Mouse (Mus musculus) stomach, postnatal 0 days (tissue): ENCODE measurements around the gene Stfa2. TPM values are rescaled to one million over a fixed set of nuclear protein-coding genes. Genes with fewer than 3 reads are reported as not detected.
A peak's percentile ranks its signal among the peaks of the same experiment; 100 is the strongest.
"Not testable (repeated sequence)": the region's sequence is repeated elsewhere in the genome, so short reads cannot be mapped to it uniquely, and the experiment has no call there.

Experiments used
- ATAC-seq: fragments of 200-750 bp; cut with Nextera tagmentation; 2 replicates; pipeline ENCODE4 v1.8.0; 2017; ENCODE audit not compliant: low FRiP score, low TSS enrichment
- DNase-seq: peaks from one replicate; pipeline ENCODE4 v3.0.0-alpha.2; 2016; ENCODE audit warnings: low spot score
- H3K27ac ChIP-seq: fragments of 300-500 bp; sonication (generic); replicated peaks from 2 replicates; pipeline ENCODE4 v1.5.1; 2014; ENCODE audit warnings: mild to moderate bottlenecking, control low read depth
- H3K27me3 ChIP-seq: fragments of 300-500 bp; sonication (generic); 2 replicates; pipeline ENCODE4 v1.6.1; 2014; ENCODE audit warnings: low read length; ENCODE audit not compliant: control insufficient read depth, insufficient read depth
- H3K36me3 ChIP-seq: fragments of 300-500 bp; sonication (generic); 2 replicates; pipeline ENCODE4 v1.6.1; 2014; ENCODE audit warnings: low read length, mixed read lengths; ENCODE audit not compliant: control insufficient read depth, insufficient read depth
- H3K4me1 ChIP-seq: fragments of 300-500 bp; sonication (generic); replicated peaks from 2 replicates; pipeline ENCODE4 v1.6.1; 2014; ENCODE audit warnings: antibody characterized with exemption; ENCODE audit not compliant: control insufficient read depth, insufficient read depth
- H3K4me2 ChIP-seq: fragments of 300-500 bp; sonication (generic); replicated peaks from 2 replicates; pipeline ENCODE4 v1.6.1; 2014; ENCODE audit warnings: low read depth, mild to moderate bottlenecking, control low read depth, moderate library complexity
- H3K4me3 ChIP-seq: fragments of 300-500 bp; sonication (generic); 2 replicates; pipeline ENCODE4 v1.5.1; 2014; ENCODE audit warnings: low read depth, low read length, control low read depth
- H3K9ac ChIP-seq: fragments of 300-500 bp; sonication (generic); 2 replicates; pipeline ENCODE4 v1.6.1; 2014; ENCODE audit warnings: mild to moderate bottlenecking, low read length, control low read depth, mixed read lengths
- H3K9me3 ChIP-seq: fragments of 300-500 bp; sonication (generic); 2 replicates; pipeline ENCODE4 v1.6.1; 2016; ENCODE audit warnings: low read length; ENCODE audit not compliant: control insufficient read depth
- CTCF ChIP-seq: IDR thresholded peaks from 2 replicates; pipeline ENCODE4 v1.5.1; 2016; ENCODE audit warnings: antibody characterized with exemption, low read depth, mild to moderate bottlenecking, moderate library complexity
- EP300 ChIP-seq: optimal IDR thresholded peaks from 2 replicates; pipeline ENCODE3; 2016; ENCODE audit warnings: antibody characterized with exemption
- WGBS: fragments of 180-500 bp; shearing (Covaris S2); extraction: QIAGEN DNeasy Blood & Tissue Kit; methylation state at CpG from one replicate; pipeline ENCODE4 v1.1.7; 2014; 5-methylcytosine and 5-hydroxymethylcytosine counted together
- polyA plus RNA-seq: library from polyadenylated mRNA; unstranded; fragments of >200 nt; fragmentation: Nextera tagmentation; extraction: Ambion mirVana; gene quantifications from 2 replicates; pipeline ENCODE4 v1.2.1, GENCODE M21; 2015

The Stfa2 gene
- polyA plus RNA-seq, result 7.4 and 8.1 TPM in 2 replicates

- Histone ChIP-seq H3K27ac (no peak within 1 kb of the TSS), H3K4me3 (no peak within 1 kb of the TSS), H3K4me2 (no peak within 1 kb of the TSS), H3K36me3 (no peaks in the 10 kb centered on the region), H3K9me3 (no peaks in the 10 kb centered on the region), H3K27me3 (no peaks in the 10 kb centered on the region), H3K9ac (no peak within 1 kb of the TSS), H3K4me1 (no peaks in the 10 kb centered on the region)
- no peak for ATAC-seq
- TF ChIP-seq EP300 (no peak), CTCF (no peak)
- no peak for DNase-seq
Measured at GRCm38 (mm10) chr16:36408357-36408756, at the start of gene Stfa2. Stfa2 (minus strand) TSS chr16:36408457.

- ATAC-seq, result peak; percentile 72; the same call in 1 of the 2 replicates
- no peak within 1 kb of the TSS for H3K9ac ChIP-seq
- no peaks in the 10 kb centered on the region for H3K36me3 ChIP-seq
- no peaks in the 10 kb centered on the region for H3K27me3 ChIP-seq
- H3K9me3 ChIP-seq, result no peaks in the 10 kb centered on the region
- 0 out of 2 replicates have a peak within 1 kb of the TSS, but pooled peaks have one; percentile 31 for H3K27ac ChIP-seq
- no peak within 1 kb of the TSS for H3K4me3 ChIP-seq
- 56% methylated on average over 4 of the region's 4 CpGs for WGBS
- DNase-seq, result no peak
- TF ChIP-seq CTCF (no peak), EP300 (no peak)
- no peak within 1 kb of the TSS for H3K4me2 ChIP-seq
- H3K4me1 ChIP-seq, result no peaks in the 10 kb centered on the region
Measured at GRCm38 (mm10) chr16:36455342-36455802, 47.1 kb upstream of the Stfa2 start, which contains the start of gene Stfa3. Stfa3 (minus strand) TSS chr16:36455392.

- not testable (repeated sequence) for H3K36me3 ChIP-seq, H3K4me3 ChIP-seq, H3K9ac ChIP-seq, H3K9me3 ChIP-seq, H3K4me2 ChIP-seq, ATAC-seq, H3K27ac ChIP-seq, H3K4me1 ChIP-seq, DNase-seq, H3K27me3 ChIP-seq
- WGBS, result 70% methylated on average over 1 of the region's 1 CpGs
Measured at GRCm38 (mm10) chr16:36420979-36421378, 12.7 kb upstream of the Stfa2 start.

GRCm38 (mm10) chr16:36389060-36389459, 19.2 kb downstream of the Stfa2 start:
- TF ChIP-seq EP300 (no peak), CTCF (no peak)
- H3K4me2 ChIP-seq, result no peak overlapping the region
- no peaks in the 10 kb centered on the region for H3K36me3 ChIP-seq
- 0 out of 2 replicates have a peak overlapping the region, but pooled peaks have one; percentile 8 for H3K27ac ChIP-seq
- no peak overlapping the region for H3K4me3 ChIP-seq
- no peaks in the 10 kb centered on the region for H3K4me1 ChIP-seq
- ATAC-seq, result no peak
- 19% methylated on average over 4 of the region's 4 CpGs for WGBS
- H3K27me3 ChIP-seq, result no peaks in the 10 kb centered on the region
- peak; percentile 23 for DNase-seq
- H3K9me3 ChIP-seq, result no peaks in the 10 kb centered on the region
- H3K9ac ChIP-seq, result no peak overlapping the region

- not testable (repeated sequence) for H3K9me3 ChIP-seq, H3K4me2 ChIP-seq, DNase-seq, H3K4me3 ChIP-seq, H3K27me3 ChIP-seq, H3K27ac ChIP-seq, H3K36me3 ChIP-seq, H3K4me1 ChIP-seq, ATAC-seq, H3K9ac ChIP-seq
- WGBS, result 73% methylated on average over 3 of the region's 3 CpGs
Measured at GRCm38 (mm10) chr16:36367648-36368047, 40.6 kb downstream of the Stfa2 start, which contains the start of gene BC100530. BC100530 (minus strand) TSS chr16:36367748.

Other genes with a start within 250 kb of the Stfa2 start
- gene Gm5483, start 224.2 kb downstream of the Stfa2 start, polyA plus RNA-seq, result 2.7 and 3.8 TPM in 2 replicates
- 0.44 TPM in 1 of 2 replicates, not detected in the other for gene Gm5416, start 198.1 kb downstream of the Stfa2 start, polyA plus RNA-seq
- 1.5 and 1.7 TPM in 2 replicates for gene 2010005H15Rik, start 187.0 kb downstream of the Stfa2 start, polyA plus RNA-seq
- 37.1 and 38.6 TPM in 2 replicates for gene Stfa1, start 131.5 kb downstream of the Stfa2 start, polyA plus RNA-seq
- gene BC117090, start 74.1 kb downstream of the Stfa2 start, polyA plus RNA-seq, result 3.8 and 4.6 TPM in 2 replicates
- gene BC100530, start 40.7 kb downstream of the Stfa2 start, polyA plus RNA-seq, result 275 and 321 TPM in 2 replicates
- 22.8 and 24.8 TPM in 2 replicates for gene Stfa3, start 46.9 kb upstream of the Stfa2 start, polyA plus RNA-seq
- 0.10 TPM in 2 replicates for gene Casr, start 153.7 kb upstream of the Stfa2 start, polyA plus RNA-seq